Mouse (Mus musculus) thymus, postnatal 25 days (tissue): ENCODE results near the gene Fam84a.

Source experiments
- DNase-seq: peaks from one replicate; pipeline ENCODE4 v3.0.0; 2022

Fam84a gene

GRCm38 (mm10) chr12:14151921-14152320 is at the start of gene Fam84a:
Gene Fam84a, minus strand, starts transcription at chr12:14152054.
- no peak for DNase-seq

- DNase-seq: no peak
Measured at GRCm38 (mm10) chr12:14195479-14195878, 43.6 kb upstream of the Fam84a start.

GRCm38 (mm10) chr12:14186689-14187195 is 34.9 kb upstream of the Fam84a start:
- no peak for DNase-seq

- DNase-seq: no peak
Measured at GRCm38 (mm10) chr12:14165713-14166112, 13.9 kb upstream of the Fam84a start.

- no peak for DNase-seq
Measured at GRCm38 (mm10) chr12:14164936-14165335, 13.1 kb upstream of the Fam84a start.

GRCm38 (mm10) chr12:14152426-14152825 is 572 bp upstream of the Fam84a start:
- no peak for DNase-seq

- no peak for DNase-seq
Measured at GRCm38 (mm10) chr12:14150936-14151631, 770 bp downstream of the Fam84a start.

- DNase-seq: no peak
Measured at GRCm38 (mm10) chr12:14150568-14150909, 1.3 kb downstream of the Fam84a start.

GRCm38 (mm10) chr12:14149843-14150567 is 1.8 kb downstream of the Fam84a start:
- DNase-seq: no peak

GRCm38 (mm10) chr12:14149022-14149842 is 2.6 kb downstream of the Fam84a start:
- no peak for DNase-seq

- no peak for DNase-seq
Measured at GRCm38 (mm10) chr12:14137046-14137445, 14.8 kb downstream of the Fam84a start.

GRCm38 (mm10) chr12:14114730-14115129 is 37.1 kb downstream of the Fam84a start:
- DNase-seq: no peak

GRCm38 (mm10) chr12:14096944-14097343 is 54.9 kb downstream of the Fam84a start:
- no peak for DNase-seq
